Mouse (Mus musculus): ENCODE results near the gene Zfp956. TPM values are rescaled to one million over a fixed set of nuclear protein-coding genes. Genes with fewer than 3 reads are reported as not detected.

Gene Zfp956
- 17.5 and 20.5 TPM in 2 replicates for total RNA-seq (2014; fragmentation: Nextera tagmentation)
- 13.2 and 20.4 TPM in 2 replicates for total RNA-seq (2017)

GRCm38 (mm10) chr6:47953191-47953726 lies at the start of gene Zfp956:
Zfp956 (plus strand) TSS chr6:47953390.
- ATAC-seq (replicated peaks; ENCODE audit: low FRiP score, low TSS enrichment, poor library complexity, severe bottlenecking), result peak; percentile 98

- ATAC-seq (replicated peaks; ENCODE audit: low FRiP score, low TSS enrichment, poor library complexity, severe bottlenecking), result no peak
Measured at GRCm38 (mm10) chr6:47903587-47903986, 49.6 kb upstream of the Zfp956 start.

- ATAC-seq (replicated peaks; ENCODE audit: low FRiP score, low TSS enrichment, poor library complexity, severe bottlenecking), result no peak
Measured at GRCm38 (mm10) chr6:47904361-47904760, 48.8 kb upstream of the Zfp956 start.

- ATAC-seq (replicated peaks; ENCODE audit: low FRiP score, low TSS enrichment, poor library complexity, severe bottlenecking), result no peak
Measured at GRCm38 (mm10) chr6:47904917-47905695, 48.1 kb upstream of the Zfp956 start.

GRCm38 (mm10) chr6:47906326-47906725 lies 46.9 kb upstream of the Zfp956 start:
- no peak for ATAC-seq (replicated peaks; ENCODE audit: low FRiP score, low TSS enrichment, poor library complexity, severe bottlenecking)

GRCm38 (mm10) chr6:47909007-47909406 lies 44.2 kb upstream of the Zfp956 start:
- no peak for ATAC-seq (replicated peaks; ENCODE audit: low FRiP score, low TSS enrichment, poor library complexity, severe bottlenecking)

GRCm38 (mm10) chr6:47911650-47912049 lies 41.5 kb upstream of the Zfp956 start:
- no peak for ATAC-seq (replicated peaks; ENCODE audit: low FRiP score, low TSS enrichment, poor library complexity, severe bottlenecking)

- ATAC-seq (replicated peaks; ENCODE audit: low FRiP score, low TSS enrichment, poor library complexity, severe bottlenecking), result no peak
Measured at GRCm38 (mm10) chr6:47912991-47913390, 40.2 kb upstream of the Zfp956 start.

- ATAC-seq (replicated peaks; ENCODE audit: low FRiP score, low TSS enrichment, poor library complexity, severe bottlenecking), result no peak
Measured at GRCm38 (mm10) chr6:47917051-47917450, 36.1 kb upstream of the Zfp956 start.

GRCm38 (mm10) chr6:47918768-47919274 lies 34.4 kb upstream of the Zfp956 start:
- ATAC-seq (replicated peaks; ENCODE audit: low FRiP score, low TSS enrichment, poor library complexity, severe bottlenecking), result no peak

GRCm38 (mm10) chr6:47919646-47920446 lies 33.3 kb upstream of the Zfp956 start:
- no peak for ATAC-seq (replicated peaks; ENCODE audit: low FRiP score, low TSS enrichment, poor library complexity, severe bottlenecking)

- peak; percentile 95 for ATAC-seq (replicated peaks; ENCODE audit: low FRiP score, low TSS enrichment, poor library complexity, severe bottlenecking)
Measured at GRCm38 (mm10) chr6:47920447-47921340, 32.5 kb upstream of the Zfp956 start, which contains the start of gene Zfp212. Zfp212 (plus strand) TSS chr6:47920476.

GRCm38 (mm10) chr6:47942461-47942860 lies 10.7 kb upstream of the Zfp956 start:
- ATAC-seq (replicated peaks; ENCODE audit: low FRiP score, low TSS enrichment, poor library complexity, severe bottlenecking), result peak; percentile 52

- peak; percentile 94 for ATAC-seq (replicated peaks; ENCODE audit: low FRiP score, low TSS enrichment, poor library complexity, severe bottlenecking)
Measured at GRCm38 (mm10) chr6:47943021-47943691, 10.0 kb upstream of the Zfp956 start.

GRCm38 (mm10) chr6:47943721-47944120 lies 9.5 kb upstream of the Zfp956 start:
- no peak for ATAC-seq (replicated peaks; ENCODE audit: low FRiP score, low TSS enrichment, poor library complexity, severe bottlenecking)

GRCm38 (mm10) chr6:47947388-47947787 lies 5.8 kb upstream of the Zfp956 start:
- no peak for ATAC-seq (replicated peaks; ENCODE audit: low FRiP score, low TSS enrichment, poor library complexity, severe bottlenecking)

- ATAC-seq (replicated peaks; ENCODE audit: low FRiP score, low TSS enrichment, poor library complexity, severe bottlenecking), result no peak
Measured at GRCm38 (mm10) chr6:47954425-47954824, 1.2 kb downstream of the Zfp956 start.

- ATAC-seq (replicated peaks; ENCODE audit: low FRiP score, low TSS enrichment, poor library complexity, severe bottlenecking), result no peak
Measured at GRCm38 (mm10) chr6:47957816-47958215, 4.6 kb downstream of the Zfp956 start.

All from megakaryocyte-erythroid progenitor cell, adult 5-6 weeks (primary cell).